Mouse (Mus musculus) B cell, adult 2 months (primary cell): ENCODE measurements at regions not wholly inside any gene's neighbourhood (a gene's known extent, or its start where the extent isn't known, plus 50 kb on each side); places are given as distances from the start of the nearest gene placed in this dataset.
"Not testable (repeated sequence)": the region's sequence is repeated elsewhere in the genome, so short reads cannot be mapped to it uniquely, and the experiment has no call there.

Experiments
- DNase-seq, 2 experiments: peaks; one replicate each; pipeline ENCODE4 v3.0.0; 2022

GRCm38 (mm10) chr8:34703351-34703750 lies 591.8 kb upstream of the Gm10131 start:
- DNase-seq, result no peak

- peak; percentile 54 to 62 for DNase-seq
Measured at GRCm38 (mm10) chr8:34702806-34703205, 591.3 kb upstream of the Gm10131 start.

GRCm38 (mm10) chr8:34699015-34699414 lies 587.5 kb upstream of the Gm10131 start:
- no peak for DNase-seq

GRCm38 (mm10) chr8:34696365-34696764 lies 584.8 kb upstream of the Gm10131 start:
- no peak for DNase-seq

GRCm38 (mm10) chr8:34692606-34693005 lies 581.1 kb upstream of the Gm10131 start:
- DNase-seq, result no peak

- DNase-seq, result no peak
Measured at GRCm38 (mm10) chr8:34691776-34692175, 580.2 kb upstream of the Gm10131 start.

- peak in 1 of 2 experiments; percentile 34 for DNase-seq
Measured at GRCm38 (mm10) chr8:34689825-34690493, 578.4 kb upstream of the Gm10131 start.

GRCm38 (mm10) chr8:34689049-34689824 lies 577.7 kb upstream of the Gm10131 start:
- DNase-seq, result peak; percentile 16 to 41

- DNase-seq, result peak in 1 of 2 experiments; percentile 10
Measured at GRCm38 (mm10) chr8:34688396-34689048, 577.0 kb upstream of the Gm10131 start.

GRCm38 (mm10) chr8:34686371-34686770 lies 574.8 kb upstream of the Gm10131 start:
- DNase-seq, result no peak

- no peak for DNase-seq
Measured at GRCm38 (mm10) chr8:34684683-34685082, 573.1 kb upstream of the Gm10131 start.

- no peak for DNase-seq
Measured at GRCm38 (mm10) chr8:34683173-34683572, 571.6 kb upstream of the Gm10131 start.

GRCm38 (mm10) chr8:34682221-34682620 lies 570.7 kb upstream of the Gm10131 start:
- no peak for DNase-seq

- DNase-seq, result no peak
Measured at GRCm38 (mm10) chr8:34679565-34680291, 568.2 kb upstream of the Gm10131 start.

- no peak for DNase-seq
Measured at GRCm38 (mm10) chr8:34678879-34679278, 567.3 kb upstream of the Gm10131 start.

- peak; percentile 52 to 56 for DNase-seq
Measured at GRCm38 (mm10) chr8:34671716-34672115, 560.2 kb upstream of the Gm10131 start.

- peak; percentile 40 to 48 for DNase-seq
Measured at GRCm38 (mm10) chr8:34670930-34671715, 559.6 kb upstream of the Gm10131 start.

- DNase-seq, result no peak
Measured at GRCm38 (mm10) chr8:34669146-34669545, 557.6 kb upstream of the Gm10131 start.

GRCm38 (mm10) chr8:34664429-34664828 lies 552.9 kb upstream of the Gm10131 start:
- DNase-seq, result no peak

- no peak for DNase-seq
Measured at GRCm38 (mm10) chr8:34662532-34662931, 551.0 kb upstream of the Gm10131 start.

GRCm38 (mm10) chr8:34651750-34652149 lies 540.2 kb upstream of the Gm10131 start:
- no peak for DNase-seq

- not testable (repeated sequence) for DNase-seq
Measured at GRCm38 (mm10) chr8:34628221-34628620, 516.7 kb upstream of the Gm10131 start.
